Mouse (Mus musculus) frontal cortex, adult 2 months (tissue): ENCODE measurements around the gene Pan3. TPM values are rescaled to one million over a fixed set of nuclear protein-coding genes. Genes with fewer than 3 reads are reported as not detected.

ENCODE experiments used
- polyA plus RNA-seq: library from polyadenylated mRNA; depleted of rRNA; stranded (reverse); fragments of >200 nt; gene quantifications from 2 replicates; pipeline ENCODE4 v1.2.3, GENCODE M21; 2012; rRNA removed

The Pan3 gene
- polyA plus RNA-seq, 1 experiment, result 55.7 TPM

Other genes with a start within 250 kb of the Pan3 start
- gene Gsx1, start 241.5 kb upstream of the Pan3 start, polyA plus RNA-seq, result 0.74 and 0.86 TPM in 2 replicates
- gene Pdx1, start 160.2 kb upstream of the Pan3 start, polyA plus RNA-seq, result not detected in 2 replicates
- 0.04 and 0.08 TPM in 2 replicates for gene Cdx2, start 122.9 kb upstream of the Pan3 start, polyA plus RNA-seq
- not detected in 2 replicates for gene Urad, start 107.7 kb upstream of the Pan3 start, polyA plus RNA-seq
- gene Flt3, start 29.7 kb upstream of the Pan3 start, polyA plus RNA-seq, result 5.6 and 5.9 TPM in 2 replicates